Mouse (Mus musculus) left cerebral cortex, adult 9 months (tissue): Measurements from ENCODE around the gene Tk2.
"Not testable (repeated sequence)": the region's sequence is repeated elsewhere in the genome, so short reads cannot be mapped to it uniquely, and the experiment has no call there.

Experiments used
- DNase-seq, 2 experiments: peaks; one replicate each; pipeline ENCODE4 v3.0.0; 2022; ENCODE audit warnings: low spot score in 2 of 2

Tk2 gene

GRCm38 (mm10) chr8:104248276-104248675 lies at the start of gene Tk2:
TSS of gene Tk2 (minus strand) at chr8:104248558.
- peak; percentile 32 to 70 for DNase-seq

GRCm38 (mm10) chr8:104294396-104294795 lies 46.0 kb upstream of the Tk2 start:
- DNase-seq = no peak

- not testable (repeated sequence) for DNase-seq
Observed at GRCm38 (mm10) chr8:104293081-104293480, 44.7 kb upstream of the Tk2 start, which contains the start of gene Cmtm2a. TSS of gene Cmtm2a (minus strand) at chr8:104293181.

- no peak for DNase-seq
Observed at GRCm38 (mm10) chr8:104268937-104269440, 20.6 kb upstream of the Tk2 start.

GRCm38 (mm10) chr8:104268368-104268767 lies 20.0 kb upstream of the Tk2 start:
- no peak for DNase-seq

- not testable (repeated sequence) for DNase-seq
Observed at GRCm38 (mm10) chr8:104264271-104264935, 16.0 kb upstream of the Tk2 start.

- DNase-seq = not testable (repeated sequence)
Observed at GRCm38 (mm10) chr8:104261802-104262201, 13.4 kb upstream of the Tk2 start.

GRCm38 (mm10) chr8:104253016-104253415 lies 4.7 kb upstream of the Tk2 start:
- peak in 1 of 2 experiments; percentile 3 for DNase-seq

- no peak for DNase-seq
Observed at GRCm38 (mm10) chr8:104251461-104251860, 3.1 kb upstream of the Tk2 start.

GRCm38 (mm10) chr8:104250439-104251367 lies 2.3 kb upstream of the Tk2 start, which contains the start of gene Cklf:
TSS of gene Cklf (plus strand) at chr8:104250861.
- DNase-seq = peak; percentile 43 to 74

- DNase-seq = no peak
Observed at GRCm38 (mm10) chr8:104249442-104249996, 1.2 kb upstream of the Tk2 start.

GRCm38 (mm10) chr8:104247908-104248275 lies 466 bp downstream of the Tk2 start:
- DNase-seq = no peak

GRCm38 (mm10) chr8:104247054-104247907 lies 1.1 kb downstream of the Tk2 start:
- no peak for DNase-seq

- DNase-seq = no peak
Observed at GRCm38 (mm10) chr8:104246621-104247020, 1.7 kb downstream of the Tk2 start.

- no peak for DNase-seq
Observed at GRCm38 (mm10) chr8:104242038-104242644, 6.2 kb downstream of the Tk2 start.

- DNase-seq = no peak
Observed at GRCm38 (mm10) chr8:104239418-104239861, 8.9 kb downstream of the Tk2 start.

GRCm38 (mm10) chr8:104234573-104234972 lies 13.8 kb downstream of the Tk2 start:
- DNase-seq = no peak

GRCm38 (mm10) chr8:104232919-104233318 lies 15.4 kb downstream of the Tk2 start:
- no peak for DNase-seq

GRCm38 (mm10) chr8:104232039-104232438 lies 16.3 kb downstream of the Tk2 start:
- DNase-seq = no peak

GRCm38 (mm10) chr8:104230377-104230776 lies 18.0 kb downstream of the Tk2 start:
- DNase-seq = no peak

GRCm38 (mm10) chr8:104227048-104227447 lies 21.3 kb downstream of the Tk2 start:
- no peak for DNase-seq
